Mouse (Mus musculus): ENCODE measurements around the gene Nfkbid. TPM values are rescaled to one million over a fixed set of nuclear protein-coding genes. Genes with fewer than 3 reads are reported as not detected.

Gene Nfkbid
- polyA plus RNA-seq, 1 experiment = not detected

GRCm38 (mm10) chr7:30421890-30422435, 431 bp downstream of the Nfkbid start:
- H3K4me1 ChIP-seq (ENCODE audit: control insufficient read depth, insufficient read depth, low read length) = peaks cover 11% of the 10 kb centered on the region
- under 1% methylated on average over 45 of the region's 45 CpGs for WGBS
- TF ChIP-seq POLR2A (IDR thresholded peaks at IDR 0.05; ENCODE audit: insufficient read depth, low read depth, low read length) (0 out of 2 replicates have a peak, but pooled peaks have one; percentile 23), CTCF (IDR thresholded peaks at IDR 0.05; ENCODE audit: insufficient read depth, low read depth, low read length) (no peak)
- peak overlapping the region; percentile 83 for H3K27ac ChIP-seq (ENCODE audit: insufficient read depth, low read depth, low read length)
- peak overlapping the region; percentile 74 for H3K4me3 ChIP-seq (ENCODE audit: insufficient read depth, low read depth, low read length)

DNA sequence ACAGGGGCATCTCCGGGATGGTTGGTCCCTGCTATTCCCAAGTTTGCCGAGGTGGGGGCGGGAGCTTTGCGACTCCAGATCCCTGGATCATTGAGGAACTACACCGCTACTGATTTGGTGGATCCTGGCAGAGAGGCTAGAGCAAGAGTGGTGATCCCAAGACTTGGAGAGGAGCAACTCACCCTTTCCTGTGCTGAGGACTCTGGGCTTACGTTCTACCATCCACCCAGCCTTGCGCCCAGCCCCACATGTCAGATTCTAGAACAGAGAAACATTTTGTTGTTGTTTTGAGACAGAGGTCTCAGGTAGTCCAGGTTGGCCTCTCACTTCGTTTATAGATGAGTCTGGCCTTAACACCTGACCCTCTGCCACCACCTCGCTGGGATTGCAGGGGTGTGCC, 1.0 kb downstream of the Nfkbid start:
- WGBS = 7% methylated on average over 9 of the region's 9 CpGs
- Histone ChIP-seq H3K4me1 (ENCODE audit: control insufficient read depth, insufficient read depth, low read length) (peaks cover 11% of the 10 kb centered on the region), H3K4me3 (ENCODE audit: insufficient read depth, low read depth, low read length) (peak overlapping the region; percentile 74), H3K27ac (ENCODE audit: insufficient read depth, low read depth, low read length) (peak overlapping the region; percentile 83)
- TF ChIP-seq POLR2A (IDR thresholded peaks at IDR 0.05; ENCODE audit: insufficient read depth, low read depth, low read length) (no peak), CTCF (IDR thresholded peaks at IDR 0.05; ENCODE audit: insufficient read depth, low read depth, low read length) (no peak)

- Histone ChIP-seq H3K27ac (ENCODE audit: insufficient read depth, low read depth, low read length) (peak overlapping the region; percentile 83), H3K4me1 (ENCODE audit: control insufficient read depth, insufficient read depth, low read length) (peaks cover 11% of the 10 kb centered on the region), H3K4me3 (ENCODE audit: insufficient read depth, low read depth, low read length) (peak overlapping the region; percentile 74)
- no peak for TF ChIP-seq CTCF (IDR thresholded peaks at IDR 0.05; ENCODE audit: insufficient read depth, low read depth, low read length)
- TF ChIP-seq POLR2A (IDR thresholded peaks at IDR 0.05; ENCODE audit: insufficient read depth, low read depth, low read length) = no peak
- 21% methylated on average over 23 of the region's 23 CpGs for WGBS
These were observed 1.6 kb downstream of the Nfkbid start for GRCm38 (mm10) chr7:30423071-30423641.

DNA sequence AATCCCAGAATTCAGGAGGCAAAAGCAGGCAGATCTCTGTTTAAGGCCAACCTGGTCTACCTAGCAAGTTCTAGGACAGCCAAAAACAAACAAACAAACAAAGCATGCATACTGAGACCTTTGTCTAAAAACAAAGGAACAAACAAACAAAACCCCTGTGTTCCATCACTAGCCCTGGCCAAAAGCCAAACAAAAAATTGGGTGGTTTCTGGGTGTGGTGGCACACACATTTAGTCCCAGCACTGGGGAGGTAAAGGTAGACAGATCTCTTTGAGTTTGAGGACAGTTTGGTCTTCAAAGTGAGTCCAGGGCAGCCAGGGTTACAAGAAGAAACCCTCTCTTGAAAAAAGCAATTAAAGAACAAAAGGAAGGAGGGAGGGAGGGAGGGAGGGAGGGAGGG, 7.8 kb downstream of the Nfkbid start:
- Histone ChIP-seq H3K27ac (ENCODE audit: insufficient read depth, low read depth, low read length) (no peak overlapping the region), H3K4me3 (ENCODE audit: insufficient read depth, low read depth, low read length) (no peak overlapping the region)
- no peak for TF ChIP-seq POLR2A (IDR thresholded peaks at IDR 0.05; ENCODE audit: insufficient read depth, low read depth, low read length)
- no peak for TF ChIP-seq CTCF (IDR thresholded peaks at IDR 0.05; ENCODE audit: insufficient read depth, low read depth, low read length)

GRCm38 (mm10) chr7:30430191-30430590, 8.7 kb downstream of the Nfkbid start:
- no peak for TF ChIP-seq CTCF (IDR thresholded peaks at IDR 0.05; ENCODE audit: insufficient read depth, low read depth, low read length)
- TF ChIP-seq POLR2A (IDR thresholded peaks at IDR 0.05; ENCODE audit: insufficient read depth, low read depth, low read length) = no peak

More for the DNA sequence above, 7.8 kb downstream of the Nfkbid start:
- peaks cover 3% of the 10 kb centered on the region; the same call in 1 of the 2 replicates for H3K4me1 ChIP-seq (ENCODE audit: control insufficient read depth, insufficient read depth, low read length)

DNA sequence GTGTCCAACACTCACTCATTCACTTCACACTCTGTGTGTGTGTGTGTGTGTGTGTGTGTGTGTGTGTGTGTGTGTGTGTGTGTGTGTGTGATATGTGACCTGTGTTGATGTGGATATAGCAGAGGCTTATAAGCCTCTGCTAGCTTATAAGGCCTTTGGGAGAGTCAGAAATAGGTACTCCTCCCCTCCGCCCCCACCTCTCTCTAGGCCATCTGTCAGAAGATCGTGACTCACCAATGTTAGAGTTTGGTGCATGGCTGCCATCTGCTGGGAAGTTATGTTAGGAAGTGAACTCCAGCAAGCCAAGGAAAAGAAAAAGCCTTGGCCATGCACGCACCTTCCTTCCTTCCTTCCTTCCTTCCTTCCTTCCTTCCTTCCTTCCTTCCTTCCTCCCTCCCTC, 10.3 kb downstream of the Nfkbid start:
- Histone ChIP-seq H3K27ac (ENCODE audit: insufficient read depth, low read depth, low read length) (peak overlapping the region; percentile 61), H3K4me3 (ENCODE audit: insufficient read depth, low read depth, low read length) (no peak overlapping the region), H3K4me1 (ENCODE audit: control insufficient read depth, insufficient read depth, low read length) (peaks cover 5% of the 10 kb centered on the region)
- 0% methylated on average over 3 of the region's 3 CpGs for WGBS
- no peak for TF ChIP-seq POLR2A (IDR thresholded peaks at IDR 0.05; ENCODE audit: insufficient read depth, low read depth, low read length)
- TF ChIP-seq CTCF (IDR thresholded peaks at IDR 0.05; ENCODE audit: insufficient read depth, low read depth, low read length) = no peak

More at GRCm38 (mm10) chr7:30430191-30430590, 8.7 kb downstream of the Nfkbid start:
- Histone ChIP-seq H3K4me1 (ENCODE audit: control insufficient read depth, insufficient read depth, low read length) (peaks cover 3% of the 10 kb centered on the region; the same call in 1 of the 2 replicates), H3K4me3 (ENCODE audit: insufficient read depth, low read depth, low read length) (no peak overlapping the region), H3K27ac (ENCODE audit: insufficient read depth, low read depth, low read length) (no peak overlapping the region)
- WGBS = 67% methylated on average over 2 of the region's 2 CpGs

GRCm38 (mm10) chr7:30434238-30434637, 12.7 kb downstream of the Nfkbid start:
- Histone ChIP-seq H3K27ac (ENCODE audit: insufficient read depth, low read depth, low read length) (no peak overlapping the region), H3K4me1 (ENCODE audit: control insufficient read depth, insufficient read depth, low read length) (peaks cover 6% of the 10 kb centered on the region), H3K4me3 (ENCODE audit: insufficient read depth, low read depth, low read length) (no peak overlapping the region)
- TF ChIP-seq POLR2A (IDR thresholded peaks at IDR 0.05; ENCODE audit: insufficient read depth, low read depth, low read length) = no peak
- no peak for TF ChIP-seq CTCF (IDR thresholded peaks at IDR 0.05; ENCODE audit: insufficient read depth, low read depth, low read length)
- WGBS = 10% methylated on average over 10 of the region's 10 CpGs

GRCm38 (mm10) chr7:30434701-30435100, 13.2 kb downstream of the Nfkbid start:
- peaks cover 7% of the 10 kb centered on the region for H3K4me1 ChIP-seq (ENCODE audit: control insufficient read depth, insufficient read depth, low read length)
- TF ChIP-seq POLR2A (IDR thresholded peaks at IDR 0.05; ENCODE audit: insufficient read depth, low read depth, low read length) (no peak), CTCF (IDR thresholded peaks at IDR 0.05; ENCODE audit: insufficient read depth, low read depth, low read length) (no peak)
- no peak overlapping the region for H3K27ac ChIP-seq (ENCODE audit: insufficient read depth, low read depth, low read length)
- 74% methylated on average over 10 of the region's 10 CpGs for WGBS
- no peak overlapping the region for H3K4me3 ChIP-seq (ENCODE audit: insufficient read depth, low read depth, low read length)

GRCm38 (mm10) chr7:30435156-30435555, 13.6 kb downstream of the Nfkbid start:
- WGBS = 65% methylated on average over 9 of the region's 9 CpGs
- H3K27ac ChIP-seq (ENCODE audit: insufficient read depth, low read depth, low read length) = no peak overlapping the region
- no peak for TF ChIP-seq POLR2A (IDR thresholded peaks at IDR 0.05; ENCODE audit: insufficient read depth, low read depth, low read length)
- no peak for TF ChIP-seq CTCF (IDR thresholded peaks at IDR 0.05; ENCODE audit: insufficient read depth, low read depth, low read length)
- peaks cover 12% of the 10 kb centered on the region for H3K4me1 ChIP-seq (ENCODE audit: control insufficient read depth, insufficient read depth, low read length)
- no peak overlapping the region for H3K4me3 ChIP-seq (ENCODE audit: insufficient read depth, low read depth, low read length)

All from olfactory bulb, adult 2 months (tissue).